Mouse (Mus musculus): Measurements from ENCODE around the gene Cep295nl. TPM values are rescaled to one million over a fixed set of nuclear protein-coding genes. Genes with fewer than 3 reads are reported as not detected.
A peak's percentile ranks its signal among the peaks of the same experiment; 100 is the strongest.
"Not testable (repeated sequence)": the region's sequence is repeated elsewhere in the genome, so short reads cannot be mapped to it uniquely, and the experiment has no call there.

The Cep295nl gene
- polyA plus RNA-seq (2015; fragmentation: Nextera tagmentation; extraction: Ambion mirVana) = 0.59 and 0.64 TPM in 2 replicates

- Histone ChIP-seq H3K27me3 (no peaks in the 10 kb centered on the region), H3K4me3 (replicated peaks) (no peak within 1 kb of the TSS), H3K27ac (replicated peaks) (no peak within 1 kb of the TSS), H3K9me3 (replicated peaks) (no peaks in the 10 kb centered on the region), H3K4me2 (replicated peaks) (no peak within 1 kb of the TSS), H3K9ac (no peak within 1 kb of the TSS), H3K4me1 (peaks cover 49% of the 10 kb centered on the region), H3K36me3 (no peaks in the 10 kb centered on the region)
- WGBS = 54% methylated on average over 7 of the region's 7 CpGs
- ATAC-seq (ENCODE audit: insufficient number of reproducible peaks, low FRiP score, low TSS enrichment, low read depth) = no peak
Observed at GRCm38 (mm10) chr11:118342400-118342981, at the start of gene Cep295nl. Gene Cep295nl, minus strand, starts transcription at chr11:118342500.

GRCm38 (mm10) chr11:118387816-118388215, 45.5 kb upstream of the Cep295nl start:
- not testable (repeated sequence) for H3K9ac ChIP-seq; H3K9me3 ChIP-seq (replicated peaks); H3K4me1 ChIP-seq; H3K4me3 ChIP-seq (replicated peaks); H3K4me2 ChIP-seq (replicated peaks); H3K27ac ChIP-seq (replicated peaks); H3K36me3 ChIP-seq; ATAC-seq (ENCODE audit: insufficient number of reproducible peaks, low FRiP score, low TSS enrichment, low read depth); H3K27me3 ChIP-seq
- 89% methylated on average over 13 of the region's 13 CpGs for WGBS

GRCm38 (mm10) chr11:118379251-118380009, 37.1 kb upstream of the Cep295nl start:
- Histone ChIP-seq H3K4me2 (replicated peaks) (no peak overlapping the region), H3K9me3 (replicated peaks) (no peaks in the 10 kb centered on the region), H3K27me3 (no peaks in the 10 kb centered on the region), H3K36me3 (no peaks in the 10 kb centered on the region), H3K27ac (replicated peaks) (no peak overlapping the region), H3K9ac (no peak overlapping the region), H3K4me3 (replicated peaks) (no peak overlapping the region), H3K4me1 (peaks cover 24% of the 10 kb centered on the region)
- ATAC-seq (ENCODE audit: insufficient number of reproducible peaks, low FRiP score, low TSS enrichment, low read depth) = peak; percentile 81
- WGBS = 34% methylated on average over 11 of the region's 11 CpGs

GRCm38 (mm10) chr11:118378656-118379055, 36.4 kb upstream of the Cep295nl start:
- WGBS = 83% methylated on average over 6 of the region's 6 CpGs
- no peaks in the 10 kb centered on the region for H3K9me3 ChIP-seq (replicated peaks)
- H3K4me1 ChIP-seq = peaks cover 24% of the 10 kb centered on the region
- no peak overlapping the region for H3K4me3 ChIP-seq (replicated peaks)
- H3K27me3 ChIP-seq = no peaks in the 10 kb centered on the region
- H3K36me3 ChIP-seq = no peaks in the 10 kb centered on the region
- ATAC-seq (ENCODE audit: insufficient number of reproducible peaks, low FRiP score, low TSS enrichment, low read depth) = no peak
- H3K27ac ChIP-seq (replicated peaks) = no peak overlapping the region
- H3K4me2 ChIP-seq (replicated peaks) = no peak overlapping the region
- H3K9ac ChIP-seq = no peak overlapping the region

GRCm38 (mm10) chr11:118376323-118376722, 34.0 kb upstream of the Cep295nl start:
- H3K36me3 ChIP-seq; H3K9ac ChIP-seq; H3K4me3 ChIP-seq (replicated peaks); H3K9me3 ChIP-seq (replicated peaks); H3K27me3 ChIP-seq; ATAC-seq (ENCODE audit: insufficient number of reproducible peaks, low FRiP score, low TSS enrichment, low read depth); H3K27ac ChIP-seq (replicated peaks); H3K4me2 ChIP-seq (replicated peaks): not testable (repeated sequence)
- H3K4me1 ChIP-seq = peaks cover 43% of the 10 kb centered on the region

- no peak overlapping the region for H3K4me3 ChIP-seq (replicated peaks)
- ATAC-seq (ENCODE audit: insufficient number of reproducible peaks, low FRiP score, low TSS enrichment, low read depth) = no peak
- H3K4me1 ChIP-seq = peaks cover 45% of the 10 kb centered on the region
Observed at GRCm38 (mm10) chr11:118375881-118376280, 33.6 kb upstream of the Cep295nl start.

GRCm38 (mm10) chr11:118375461-118375860, 33.2 kb upstream of the Cep295nl start:
- Histone ChIP-seq H3K36me3 (no peaks in the 10 kb centered on the region), H3K9me3 (replicated peaks) (no peaks in the 10 kb centered on the region), H3K4me2 (replicated peaks) (no peak overlapping the region), H3K9ac (no peak overlapping the region), H3K4me1 (peaks cover 45% of the 10 kb centered on the region), H3K4me3 (replicated peaks) (no peak overlapping the region), H3K27me3 (no peaks in the 10 kb centered on the region), H3K27ac (replicated peaks) (no peak overlapping the region)
- no peak for ATAC-seq (ENCODE audit: insufficient number of reproducible peaks, low FRiP score, low TSS enrichment, low read depth)
- WGBS = 63% methylated on average over 8 of the region's 8 CpGs

More at GRCm38 (mm10) chr11:118375881-118376280, 33.6 kb upstream of the Cep295nl start:
- Histone ChIP-seq H3K9me3 (replicated peaks) (no peaks in the 10 kb centered on the region), H3K36me3 (no peaks in the 10 kb centered on the region), H3K9ac (no peak overlapping the region), H3K27me3 (no peaks in the 10 kb centered on the region), H3K27ac (replicated peaks) (no peak overlapping the region), H3K4me2 (replicated peaks) (no peak overlapping the region)
- 57% methylated on average over 5 of the region's 5 CpGs for WGBS

GRCm38 (mm10) chr11:118375006-118375405, 32.7 kb upstream of the Cep295nl start:
- no peak for ATAC-seq (ENCODE audit: insufficient number of reproducible peaks, low FRiP score, low TSS enrichment, low read depth)
- H3K36me3 ChIP-seq = no peaks in the 10 kb centered on the region
- H3K9me3 ChIP-seq (replicated peaks) = no peaks in the 10 kb centered on the region
- H3K27me3 ChIP-seq = no peaks in the 10 kb centered on the region
- H3K4me2 ChIP-seq (replicated peaks) = no peak overlapping the region
- H3K27ac ChIP-seq (replicated peaks) = no peak overlapping the region
- no peak overlapping the region for H3K4me3 ChIP-seq (replicated peaks)
- no peak overlapping the region for H3K9ac ChIP-seq
- H3K4me1 ChIP-seq = peaks cover 44% of the 10 kb centered on the region

- Histone ChIP-seq H3K36me3 (no peaks in the 10 kb centered on the region), H3K4me3 (replicated peaks) (no peak overlapping the region), H3K27me3 (no peaks in the 10 kb centered on the region), H3K9me3 (replicated peaks) (no peaks in the 10 kb centered on the region), H3K9ac (no peak overlapping the region), H3K27ac (replicated peaks) (no peak overlapping the region), H3K4me1 (peaks cover 39% of the 10 kb centered on the region), H3K4me2 (replicated peaks) (no peak overlapping the region)
- no peak for ATAC-seq (ENCODE audit: insufficient number of reproducible peaks, low FRiP score, low TSS enrichment, low read depth)
- 72% methylated on average over 5 of the region's 5 CpGs for WGBS
Observed at GRCm38 (mm10) chr11:118374506-118374905, 32.2 kb upstream of the Cep295nl start.

- H3K27ac ChIP-seq (replicated peaks) = peak overlapping the region; percentile 63; the same call in 1 of the 2 replicates
- H3K27me3 ChIP-seq = no peaks in the 10 kb centered on the region
- H3K4me2 ChIP-seq (replicated peaks) = no peak overlapping the region
- no peak for ATAC-seq (ENCODE audit: insufficient number of reproducible peaks, low FRiP score, low TSS enrichment, low read depth)
- WGBS = 37% methylated on average over 7 of the region's 7 CpGs
- H3K4me3 ChIP-seq (replicated peaks) = no peak overlapping the region
- H3K9ac ChIP-seq = no peak overlapping the region
- no peaks in the 10 kb centered on the region for H3K9me3 ChIP-seq (replicated peaks)
- no peaks in the 10 kb centered on the region for H3K36me3 ChIP-seq
- H3K4me1 ChIP-seq = peaks cover 34% of the 10 kb centered on the region
Observed at GRCm38 (mm10) chr11:118372641-118373040, 30.3 kb upstream of the Cep295nl start.

GRCm38 (mm10) chr11:118371876-118372275, 29.6 kb upstream of the Cep295nl start:
- ATAC-seq (ENCODE audit: insufficient number of reproducible peaks, low FRiP score, low TSS enrichment, low read depth) = no peak
- Histone ChIP-seq H3K9ac (no peak overlapping the region), H3K27me3 (no peaks in the 10 kb centered on the region), H3K27ac (replicated peaks) (no peak overlapping the region), H3K36me3 (no peaks in the 10 kb centered on the region), H3K9me3 (replicated peaks) (no peaks in the 10 kb centered on the region), H3K4me2 (replicated peaks) (no peak overlapping the region), H3K4me3 (replicated peaks) (no peak overlapping the region), H3K4me1 (peaks cover 34% of the 10 kb centered on the region)
- 68% methylated on average over 7 of the region's 7 CpGs for WGBS

- no peak for ATAC-seq (ENCODE audit: insufficient number of reproducible peaks, low FRiP score, low TSS enrichment, low read depth)
- H3K9me3 ChIP-seq (replicated peaks) = no peaks in the 10 kb centered on the region
- no peak overlapping the region for H3K9ac ChIP-seq
- WGBS = 73% methylated on average over 8 of the region's 8 CpGs
- no peak overlapping the region for H3K4me2 ChIP-seq (replicated peaks)
- H3K27ac ChIP-seq (replicated peaks) = no peak overlapping the region
- peaks cover 42% of the 10 kb centered on the region for H3K4me1 ChIP-seq
- H3K27me3 ChIP-seq = no peaks in the 10 kb centered on the region
- H3K36me3 ChIP-seq = no peaks in the 10 kb centered on the region
- no peak overlapping the region for H3K4me3 ChIP-seq (replicated peaks)
Observed at GRCm38 (mm10) chr11:118369657-118370056, 27.4 kb upstream of the Cep295nl start.

Data from embryonic facial prominence, embryonic 15.5 days (tissue).